Mouse (Mus musculus) thymus, postnatal 25 days (tissue): ENCODE data around the gene Gnl1.
A peak's percentile ranks its signal among the peaks of the same experiment; 100 is the strongest.
"Not testable (repeated sequence)": the region's sequence is repeated elsewhere in the genome, so short reads cannot be mapped to it uniquely, and the experiment has no call there.

Experiments used
- DNase-seq: peaks from one replicate; pipeline ENCODE4 v3.0.0; 2022

The Gnl1 gene

DNA sequence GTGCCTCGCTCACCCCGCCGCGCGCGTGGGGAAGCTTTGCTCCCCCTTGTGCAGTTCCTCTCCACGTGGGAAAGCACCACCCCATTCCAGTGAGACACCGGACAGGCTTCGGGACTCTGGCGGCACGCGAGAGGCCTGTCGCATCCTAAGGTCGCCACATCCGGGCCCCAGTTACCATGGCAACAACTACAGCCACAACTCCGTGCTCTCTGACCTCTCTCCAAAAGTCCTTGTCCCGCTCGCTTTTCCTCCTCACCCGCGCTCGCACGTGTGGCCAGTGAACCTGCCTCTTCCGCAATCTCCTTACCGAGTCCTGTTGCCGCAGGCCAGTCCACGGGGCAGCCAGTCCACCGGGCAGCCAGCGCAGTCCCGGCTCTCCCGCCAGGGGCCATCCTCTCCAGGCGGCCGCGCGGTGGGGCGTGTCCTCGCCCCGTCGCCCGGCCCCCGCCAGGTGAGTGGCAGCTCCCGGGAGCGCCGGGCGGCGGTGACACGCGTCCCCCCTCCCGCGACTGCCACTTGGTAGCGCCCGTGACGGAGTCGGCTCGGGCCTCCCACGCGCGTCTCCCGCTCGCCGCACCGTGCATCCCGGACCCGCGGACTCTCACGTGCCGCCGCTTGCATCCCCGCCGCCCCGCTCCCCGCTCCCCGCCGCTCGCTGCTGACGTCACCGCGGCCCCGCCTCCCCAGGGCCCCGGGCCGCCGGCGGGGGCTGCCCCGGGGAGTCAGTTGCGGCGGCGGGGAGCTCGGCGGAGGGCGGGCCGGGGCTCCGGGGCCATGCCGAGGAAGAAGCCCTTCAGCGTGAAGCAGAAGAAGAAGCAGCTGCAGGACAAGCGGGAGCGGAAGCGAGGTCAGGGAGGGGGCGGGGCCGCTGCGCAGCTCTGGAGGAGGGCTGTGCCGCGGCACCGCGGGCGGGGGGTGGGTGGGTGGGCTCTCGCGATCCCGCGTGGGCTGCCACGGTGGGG lies at the start of gene Gnl1, which contains the start of gene Prr3:
TSS of gene Gnl1 (plus strand) at position 451 of the 962 bp plus-strand sequence.
TSS of gene Prr3 (minus strand) at position 836 of the 962 bp plus-strand sequence.
- DNase-seq = peak; percentile 88

GRCm38 (mm10) chr17:35930627-35931026 lies 49.0 kb upstream of the Gnl1 start:
- no peak for DNase-seq

DNA sequence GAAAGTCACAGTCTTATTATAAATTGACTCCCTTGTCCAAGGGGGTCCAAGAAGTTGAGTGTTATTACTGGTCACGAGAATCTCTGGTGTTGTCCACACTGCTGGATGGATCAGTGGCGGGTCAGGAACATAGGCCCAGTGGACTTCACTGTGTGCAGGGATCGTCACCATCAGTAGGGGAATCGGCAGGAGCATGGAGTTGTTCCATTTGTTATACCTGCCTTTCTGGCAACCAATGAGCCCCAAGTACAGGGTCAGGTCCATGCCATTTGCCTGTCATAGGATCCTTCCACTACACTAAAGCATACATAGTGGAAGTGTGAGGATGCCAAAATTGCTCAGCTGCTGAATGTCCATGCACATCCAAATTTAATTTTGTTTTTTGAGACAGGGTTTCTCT lies 47.0 kb upstream of the Gnl1 start:
- DNase-seq = no peak

DNA sequence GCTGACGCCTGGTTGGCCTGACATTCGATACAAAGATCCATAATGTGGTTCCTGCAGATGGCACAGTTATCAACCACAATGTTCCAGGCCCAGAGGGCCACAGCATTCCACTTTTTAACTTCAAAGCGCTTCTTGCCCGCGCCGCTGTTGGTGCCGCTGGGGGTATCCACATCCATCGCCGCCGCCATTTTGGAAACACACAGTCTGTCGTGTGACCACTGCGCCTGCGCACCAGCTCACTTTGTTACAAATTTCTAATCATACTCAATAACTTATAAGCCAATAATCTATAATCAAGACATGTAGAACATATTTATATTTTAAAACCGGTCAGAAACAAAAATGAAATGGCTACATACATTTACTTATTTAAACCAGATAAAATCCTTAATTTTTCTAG lies 43.9 kb upstream of the Gnl1 start:
- DNase-seq = not testable (repeated sequence)

GRCm38 (mm10) chr17:35937700-35938348 lies 41.8 kb upstream of the Gnl1 start:
- peak; percentile 68 for DNase-seq

DNA sequence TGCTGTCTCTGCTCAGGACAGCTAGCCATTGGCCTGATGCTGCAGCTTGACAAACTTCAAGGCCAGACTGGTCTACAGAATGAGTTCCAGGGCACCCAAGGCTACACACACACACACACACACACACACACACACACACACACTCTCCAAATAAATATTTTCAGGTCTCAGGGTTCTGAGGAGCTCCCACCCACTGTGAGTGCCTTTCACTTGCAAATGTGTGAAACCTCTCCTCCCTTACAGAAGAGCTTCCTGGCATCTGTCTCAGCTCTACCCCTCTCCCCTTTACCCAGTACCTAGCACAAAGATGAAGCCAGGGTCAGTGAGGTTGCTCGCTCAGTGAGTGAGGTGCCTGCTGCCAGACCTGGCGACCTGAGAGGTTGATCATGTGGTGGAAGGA lies 40.5 kb upstream of the Gnl1 start:
- DNase-seq = no peak

- no peak for DNase-seq
Measured at GRCm38 (mm10) chr17:35939941-35940340, 39.7 kb upstream of the Gnl1 start.

- not testable (repeated sequence) for DNase-seq
Measured at GRCm38 (mm10) chr17:35950946-35951345, 28.7 kb upstream of the Gnl1 start.

GRCm38 (mm10) chr17:35952559-35952958 lies 27.1 kb upstream of the Gnl1 start:
- DNase-seq = not testable (repeated sequence)

GRCm38 (mm10) chr17:35954665-35955064 lies 25.0 kb upstream of the Gnl1 start:
- no peak for DNase-seq

GRCm38 (mm10) chr17:35958533-35959223 lies 21.0 kb upstream of the Gnl1 start:
- DNase-seq = no peak

DNA sequence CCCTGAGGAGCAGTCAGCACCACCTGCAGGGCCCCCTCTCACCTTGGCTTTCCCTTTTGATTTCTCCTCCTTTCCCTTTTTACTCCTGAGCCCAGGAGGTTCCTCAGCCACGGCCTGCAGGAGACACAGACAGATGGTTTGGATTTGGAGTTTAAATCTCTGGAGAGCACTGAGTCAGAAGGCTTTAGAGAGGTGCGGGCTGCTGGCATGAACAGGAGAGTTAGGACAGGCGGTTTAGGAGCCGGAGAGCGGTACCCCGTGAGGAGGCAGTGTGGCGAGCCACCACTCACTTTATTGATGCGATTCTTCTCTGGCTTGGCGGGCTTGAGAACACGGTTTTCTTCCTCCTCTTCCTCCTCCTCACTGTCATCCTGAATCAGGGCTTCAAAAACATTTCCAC lies 16.4 kb upstream of the Gnl1 start:
- DNase-seq = no peak

DNA sequence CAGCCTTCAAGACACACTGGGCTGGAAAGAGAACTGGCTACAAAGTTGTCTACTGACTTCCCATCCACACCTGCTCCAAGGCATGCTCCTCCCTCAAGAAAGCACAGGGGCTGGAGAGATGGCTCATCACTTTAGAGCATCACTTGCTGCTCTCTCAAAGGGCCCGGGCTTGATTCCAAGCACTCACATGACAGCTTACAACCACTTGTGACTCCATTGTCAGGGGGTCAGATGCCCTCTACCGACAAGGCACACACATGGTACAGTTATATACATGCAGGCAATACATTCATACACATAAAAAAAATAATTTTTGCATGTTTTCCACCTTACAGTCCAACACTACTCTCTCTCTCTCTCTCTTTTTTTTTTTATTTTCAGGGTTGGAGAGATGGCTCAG lies 12.0 kb upstream of the Gnl1 start:
- DNase-seq = no peak

GRCm38 (mm10) chr17:35969418-35970389 lies 9.9 kb upstream of the Gnl1 start, which contains the start of gene Abcf1:
TSS of gene Abcf1 (minus strand) at chr17:35969761.
- DNase-seq = peak; percentile 99

DNA sequence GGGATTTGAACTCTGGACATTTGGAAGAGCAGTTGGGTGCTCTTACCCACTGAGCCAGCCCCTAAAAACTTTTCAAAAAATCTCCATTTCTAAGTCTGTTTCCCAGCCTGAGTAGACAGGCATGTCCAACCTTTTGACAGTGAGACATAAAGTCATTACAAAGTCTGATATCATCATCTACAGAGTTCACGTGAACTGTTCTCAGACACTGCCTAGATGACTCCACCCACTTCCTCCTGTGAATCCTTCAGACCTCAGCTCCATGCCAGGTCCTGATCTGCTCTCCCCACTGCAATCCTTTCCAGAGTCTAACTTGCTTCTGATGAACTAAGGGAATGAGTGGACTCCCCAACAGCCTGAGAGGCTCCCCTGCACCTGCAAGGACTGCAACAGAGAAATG lies 7.5 kb upstream of the Gnl1 start:
- no peak for DNase-seq

DNA sequence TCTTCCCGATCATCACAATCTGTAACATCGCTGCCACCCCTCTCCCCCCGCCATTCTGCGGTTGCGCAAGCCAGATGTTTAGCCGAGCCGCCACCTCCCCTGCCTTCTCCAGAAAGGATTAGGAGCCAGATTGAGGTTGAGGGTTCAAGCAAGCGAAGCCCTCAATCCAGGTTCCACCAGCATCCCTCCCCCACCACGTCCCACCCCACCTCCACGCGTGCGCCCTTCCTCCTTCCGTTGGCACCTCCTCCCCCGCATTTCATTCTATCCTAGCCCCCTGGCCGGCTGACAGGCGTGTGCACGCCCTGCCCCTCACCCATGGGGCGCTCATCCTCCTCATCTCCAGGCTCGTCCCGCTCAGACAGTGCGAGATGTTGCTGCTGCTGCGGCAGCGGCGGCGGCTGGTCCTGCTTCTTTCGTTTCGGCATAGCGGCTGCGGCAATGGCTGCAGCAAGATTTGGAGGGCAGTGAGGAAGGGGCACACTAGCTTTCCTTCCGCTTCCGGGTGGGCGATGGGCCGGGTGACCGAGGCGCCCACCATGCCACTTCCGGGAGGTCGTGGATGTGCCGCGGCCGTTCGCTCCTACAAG lies 745 bp upstream of the Gnl1 start:
- peak; percentile 82 for DNase-seq

DNA sequence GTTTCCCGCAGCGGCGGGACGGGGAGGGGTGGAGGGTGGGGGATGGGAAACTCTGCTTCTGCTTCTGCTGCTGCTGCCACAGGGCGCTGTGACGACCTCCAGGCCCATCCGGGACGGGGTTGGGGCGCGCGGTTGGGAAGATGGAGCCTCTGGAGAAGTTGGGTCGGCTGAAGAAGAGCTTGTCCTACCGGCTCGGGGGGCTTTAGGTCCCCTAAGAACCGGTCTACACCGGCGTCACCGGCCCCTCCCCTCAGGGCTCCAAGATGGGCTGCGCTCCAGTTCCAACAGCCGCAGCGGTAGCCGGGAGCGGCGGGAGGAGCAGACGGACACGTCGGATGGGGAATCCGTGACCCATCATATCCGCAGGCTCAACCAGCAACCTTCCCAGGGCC lies 708 bp downstream of the Gnl1 start:
- no peak for DNase-seq

GRCm38 (mm10) chr17:35981776-35982175 lies 2.1 kb downstream of the Gnl1 start:
- no peak for DNase-seq

DNA sequence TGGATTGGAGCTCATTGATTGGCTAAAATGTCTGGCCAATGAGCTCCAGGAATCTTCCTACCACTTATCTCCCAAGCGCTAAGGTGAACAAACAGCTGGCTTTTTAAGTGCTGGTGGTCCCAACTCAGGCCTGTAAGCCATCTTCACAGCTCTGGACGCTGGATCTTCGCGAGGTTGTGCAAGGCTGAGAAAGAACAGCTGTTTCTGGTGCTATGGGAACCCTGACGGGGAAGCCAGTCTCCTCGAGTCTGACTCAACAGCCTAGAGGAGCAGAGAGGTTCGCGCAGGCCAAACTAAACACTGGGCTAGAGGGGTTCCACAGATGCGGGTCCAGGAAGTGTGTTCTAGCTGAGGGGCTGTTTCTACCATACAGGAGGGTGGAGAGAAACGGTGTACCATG lies 12.1 kb downstream of the Gnl1 start:
- no peak for DNase-seq

GRCm38 (mm10) chr17:35993675-35994074 lies 14.0 kb downstream of the Gnl1 start:
- peak; percentile 84 for DNase-seq

DNA sequence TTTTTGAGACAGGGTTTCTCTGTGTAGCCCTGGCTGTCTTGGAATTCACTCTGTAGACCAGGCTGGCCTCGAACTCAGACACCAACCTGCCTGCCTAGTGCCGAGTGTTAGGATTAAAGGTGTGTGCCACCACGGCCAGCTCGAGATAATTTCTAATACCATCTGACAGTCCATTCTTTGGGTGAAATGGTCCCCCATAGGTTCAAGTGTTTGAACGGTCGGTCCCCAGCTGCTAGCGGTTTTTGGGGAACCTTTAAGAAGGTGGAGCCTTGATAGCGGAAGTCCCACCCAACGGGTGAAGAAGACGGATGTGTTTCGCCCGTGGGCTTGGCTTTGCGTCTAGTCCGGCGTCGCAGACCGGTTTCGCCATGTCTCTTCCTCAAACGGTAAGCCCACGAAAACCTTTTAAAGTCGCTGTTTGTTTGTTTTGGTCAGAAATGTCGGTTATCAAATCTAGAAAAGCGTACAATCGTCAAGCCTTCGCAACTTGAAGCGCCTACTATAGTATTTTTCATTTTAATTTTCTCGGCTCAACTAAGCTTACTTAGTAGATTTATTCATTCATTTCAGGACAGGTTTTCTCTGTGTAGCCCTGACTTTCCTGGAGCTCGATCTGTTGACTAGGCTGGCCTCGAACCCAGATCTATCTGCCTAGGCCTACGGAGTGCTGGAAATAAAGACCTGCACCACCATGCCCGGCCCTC lies 14.7 kb downstream of the Gnl1 start:
- DNase-seq = peak; percentile 80
